Mouse (Mus musculus): ENCODE data around the gene Gcnt7.

Gene Gcnt7

GRCm38 (mm10) chr2:172458496-172458895 is at the start of gene Gcnt7:
Gene Gcnt7 (minus strand): TSS chr2:172458596.
- DNase-seq, result no peak

GRCm38 (mm10) chr2:172506121-172506520 is 47.7 kb upstream of the Gcnt7 start:
- no peak for DNase-seq

GRCm38 (mm10) chr2:172502168-172502567 is 43.8 kb upstream of the Gcnt7 start:
- DNase-seq, result no peak

GRCm38 (mm10) chr2:172501341-172501740 is 42.9 kb upstream of the Gcnt7 start:
- DNase-seq, result peak; percentile 46 to 66

GRCm38 (mm10) chr2:172500752-172501316 is 42.4 kb upstream of the Gcnt7 start:
- no peak for DNase-seq

GRCm38 (mm10) chr2:172498823-172499222 is 40.4 kb upstream of the Gcnt7 start:
- DNase-seq, result no peak

GRCm38 (mm10) chr2:172496736-172497345 is 38.4 kb upstream of the Gcnt7 start:
- no peak for DNase-seq

GRCm38 (mm10) chr2:172484696-172485370 is 26.4 kb upstream of the Gcnt7 start:
- DNase-seq, result peak in 1 of 2 experiments; percentile 34

- peak; percentile 53 to 62 for DNase-seq
These were observed 25.5 kb upstream of the Gcnt7 start for GRCm38 (mm10) chr2:172483766-172484413.

- DNase-seq, result no peak
These were observed 23.4 kb upstream of the Gcnt7 start for GRCm38 (mm10) chr2:172481654-172482385.

GRCm38 (mm10) chr2:172480296-172480695 is 21.9 kb upstream of the Gcnt7 start:
- no peak for DNase-seq

- DNase-seq, result peak; percentile 64 to 69
These were observed 19.5 kb upstream of the Gcnt7 start for GRCm38 (mm10) chr2:172477860-172478259.

GRCm38 (mm10) chr2:172477350-172477749 is 19.0 kb upstream of the Gcnt7 start:
- no peak for DNase-seq

- DNase-seq, result no peak
These were observed 18.4 kb upstream of the Gcnt7 start for GRCm38 (mm10) chr2:172476707-172477260.

GRCm38 (mm10) chr2:172474970-172475369 is 16.6 kb upstream of the Gcnt7 start:
- DNase-seq, result peak; percentile 21 to 60

- DNase-seq, result no peak
These were observed 15.2 kb upstream of the Gcnt7 start for GRCm38 (mm10) chr2:172473591-172473990.

- peak in 1 of 2 experiments; percentile 35 for DNase-seq
These were observed 13.9 kb upstream of the Gcnt7 start, which contains the start of gene Fam209 for GRCm38 (mm10) chr2:172472318-172472717. Gene Fam209 (plus strand): TSS chr2:172472520.

- DNase-seq, result peak; percentile 81 to 86
These were observed 10.0 kb upstream of the Gcnt7 start for GRCm38 (mm10) chr2:172468346-172468819.

- DNase-seq, result no peak
These were observed 8.8 kb upstream of the Gcnt7 start for GRCm38 (mm10) chr2:172467206-172467605.

- no peak for DNase-seq
These were observed 8.2 kb upstream of the Gcnt7 start for GRCm38 (mm10) chr2:172466427-172467132.

- DNase-seq, result no peak
These were observed 4.4 kb upstream of the Gcnt7 start for GRCm38 (mm10) chr2:172462813-172463212.

- DNase-seq, result no peak
These were observed 2.3 kb upstream of the Gcnt7 start for GRCm38 (mm10) chr2:172460647-172461046.
